Mouse (Mus musculus) brown adipose tissue, adult 24 weeks (tissue): Measurements from ENCODE around the gene Fbxo42. TPM values are rescaled to one million over a fixed set of nuclear protein-coding genes. Genes with fewer than 3 reads are reported as not detected.
A peak's percentile ranks its signal among the peaks of the same experiment; 100 is the strongest.

Experiments used
- H3K27ac ChIP-seq: fragments of 200-500 bp; replicated peaks from 2 replicates; pipeline ENCODE4 v1.5.1; 2012; ENCODE audit warnings: low read depth, mild to moderate bottlenecking, low read length
- H3K4me1 ChIP-seq: fragments of 200-500 bp; 2 replicates; pipeline ENCODE4 v1.6.1; 2012; ENCODE audit warnings: low read length, mixed read lengths; ENCODE audit not compliant: control insufficient read depth, insufficient read depth, insufficient read length
- H3K4me3 ChIP-seq: fragments of 200-500 bp; 2 replicates; pipeline ENCODE4 v1.5.1; 2012; ENCODE audit warnings: low read depth, mild to moderate bottlenecking, low read length, moderate library complexity; ENCODE audit not compliant: insufficient read depth
- polyA plus RNA-seq: library from polyadenylated mRNA; stranded (reverse); fragments of >200 nt; gene quantifications from 2 replicates; pipeline ENCODE4 v1.2.4, GENCODE M21; 2012; ENCODE audit not compliant: missing spikeins, insufficient read depth, insufficient read length

Fbxo42 gene
- polyA plus RNA-seq, 1 experiment: 5.3 TPM

DNA sequence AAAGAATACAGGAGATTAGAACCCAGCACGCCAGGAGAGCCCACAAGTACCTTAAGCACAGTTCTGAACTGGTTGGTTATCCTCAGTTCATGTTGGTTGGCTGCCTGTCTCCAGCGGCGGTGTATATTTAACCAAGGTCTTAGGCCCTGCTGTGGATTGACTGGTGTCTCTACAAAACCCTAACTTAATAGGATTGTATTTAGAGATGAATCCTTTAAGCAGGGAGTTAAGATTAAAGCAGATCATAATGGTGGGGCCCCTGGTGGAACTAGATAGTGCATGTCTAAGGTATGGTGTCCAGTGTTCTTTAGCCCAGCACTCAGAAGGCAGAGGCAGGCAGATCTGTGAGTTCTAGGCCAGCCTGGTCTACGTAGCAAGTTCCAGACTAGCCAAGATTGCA, 63.9 kb downstream of the Fbxo42 start:
- Histone ChIP-seq H3K27ac (no peak overlapping the region), H3K4me1 (peaks cover 4% of the 10 kb centered on the region; the same call in 1 of the 2 replicates), H3K4me3 (no peak overlapping the region)

- Histone ChIP-seq H3K27ac (no peak overlapping the region), H3K4me3 (no peak overlapping the region; the same call in 1 of the 2 replicates), H3K4me1 (peaks cover 4% of the 10 kb centered on the region; the same call in 1 of the 2 replicates)
Measured at GRCm38 (mm10) chr4:141212892-141213291, 65.2 kb downstream of the Fbxo42 start.

GRCm38 (mm10) chr4:141213342-141213741, 65.6 kb downstream of the Fbxo42 start:
- no peak overlapping the region for H3K27ac ChIP-seq
- peaks cover 4% of the 10 kb centered on the region; the same call in 1 of the 2 replicates for H3K4me1 ChIP-seq
- peak overlapping the region; percentile 31; the same call in 1 of the 2 replicates for H3K4me3 ChIP-seq

GRCm38 (mm10) chr4:141213770-141214336, 66.1 kb downstream of the Fbxo42 start, which contains the start of gene Rsg1:
Gene Rsg1 (plus strand): TSS chr4:141213956.
- Histone ChIP-seq H3K4me3 (peak within 1 kb of the TSS; percentile 69), H3K4me1 (peaks cover 4% of the 10 kb centered on the region; the same call in 1 of the 2 replicates), H3K27ac (no peak within 1 kb of the TSS)

- H3K4me3 ChIP-seq: peak overlapping the region; percentile 69
- H3K4me1 ChIP-seq: peaks cover 4% of the 10 kb centered on the region; the same call in 1 of the 2 replicates
- H3K27ac ChIP-seq: no peak overlapping the region
Measured at GRCm38 (mm10) chr4:141214337-141214851, 66.7 kb downstream of the Fbxo42 start.

GRCm38 (mm10) chr4:141219583-141220213, 72.0 kb downstream of the Fbxo42 start:
- Histone ChIP-seq H3K27ac (no peak overlapping the region), H3K4me3 (no peak overlapping the region), H3K4me1 (no peaks in the 10 kb centered on the region)

DNA sequence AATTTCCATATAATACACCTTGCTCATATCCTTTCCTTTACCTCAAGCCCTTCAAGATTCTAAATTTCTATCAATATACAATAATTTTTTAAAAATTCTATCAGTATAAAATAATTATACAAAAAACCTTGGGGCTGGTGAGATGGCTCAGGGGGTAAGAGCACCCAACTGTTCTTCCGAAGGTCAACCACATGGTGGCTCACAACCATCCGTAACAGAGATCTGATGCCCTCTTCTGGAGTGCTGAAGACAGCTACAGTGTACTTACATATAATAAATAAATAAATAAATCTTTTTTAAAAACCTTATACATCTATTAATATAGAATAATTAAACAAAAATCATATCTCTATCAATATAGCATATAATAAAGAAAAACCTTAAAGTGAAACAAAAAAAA, 74.1 kb downstream of the Fbxo42 start:
- H3K4me3 ChIP-seq: no peak overlapping the region
- no peaks in the 10 kb centered on the region for H3K4me1 ChIP-seq
- no peak overlapping the region for H3K27ac ChIP-seq

GRCm38 (mm10) chr4:141222752-141223151, 75.0 kb downstream of the Fbxo42 start:
- Histone ChIP-seq H3K27ac (no peak overlapping the region), H3K4me3 (no peak overlapping the region), H3K4me1 (no peaks in the 10 kb centered on the region)

DNA sequence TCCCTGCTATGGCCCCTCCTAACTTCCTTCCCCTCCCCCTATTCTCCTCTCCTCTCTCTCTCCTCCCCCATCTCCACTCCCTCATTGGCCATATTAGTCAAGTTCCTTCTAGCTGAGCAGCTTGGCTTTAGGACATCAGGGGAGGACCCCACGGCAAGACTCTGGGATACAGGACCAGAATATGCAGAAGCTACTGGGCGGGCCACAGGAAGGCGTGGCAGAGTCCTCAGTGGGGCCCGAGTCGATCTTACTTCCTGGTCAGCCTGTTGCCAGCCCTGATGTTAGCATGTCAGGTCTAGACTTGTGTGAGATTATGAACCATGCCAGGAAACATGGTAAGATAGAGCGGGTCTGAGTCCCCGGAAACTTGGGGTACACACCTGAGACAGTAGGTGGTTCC, 81.0 kb downstream of the Fbxo42 start:
- Histone ChIP-seq H3K27ac (no peak overlapping the region), H3K4me1 (no peaks in the 10 kb centered on the region), H3K4me3 (no peak overlapping the region)

DNA sequence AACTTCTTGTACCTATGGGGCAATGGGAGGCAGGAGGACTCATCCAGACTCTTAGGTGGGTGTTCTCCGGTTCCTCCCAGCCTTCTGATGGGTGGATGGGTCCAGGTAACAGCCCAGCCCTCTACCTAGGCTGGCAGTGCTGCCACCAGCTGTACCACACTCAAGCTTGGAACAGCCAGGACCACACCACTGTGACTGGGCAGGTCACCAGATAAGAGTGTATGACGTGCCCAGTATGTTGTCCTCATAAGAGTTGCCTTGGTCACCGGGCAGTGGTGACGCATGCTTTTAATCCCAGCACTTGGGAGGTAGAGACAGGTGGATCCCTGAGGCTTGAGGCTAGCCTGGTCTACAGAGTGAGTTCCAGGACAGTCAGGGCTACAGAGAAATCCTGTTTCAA, 85.5 kb downstream of the Fbxo42 start:
- no peak overlapping the region for H3K4me3 ChIP-seq
- H3K4me1 ChIP-seq: no peaks in the 10 kb centered on the region
- H3K27ac ChIP-seq: no peak overlapping the region

GRCm38 (mm10) chr4:141235537-141236111, 87.9 kb downstream of the Fbxo42 start:
- peaks cover 11% of the 10 kb centered on the region for H3K4me1 ChIP-seq
- no peak overlapping the region for H3K27ac ChIP-seq
- H3K4me3 ChIP-seq: no peak overlapping the region

GRCm38 (mm10) chr4:141236856-141237255, 89.1 kb downstream of the Fbxo42 start:
- no peak overlapping the region for H3K27ac ChIP-seq
- H3K4me3 ChIP-seq: no peak overlapping the region
- peaks cover 15% of the 10 kb centered on the region for H3K4me1 ChIP-seq

GRCm38 (mm10) chr4:141238492-141239387, 91.0 kb downstream of the Fbxo42 start:
- H3K27ac ChIP-seq: no peak overlapping the region

GRCm38 (mm10) chr4:141239388-141240125, 91.8 kb downstream of the Fbxo42 start, which contains the start of gene Arhgef19:
Gene Arhgef19 (plus strand): TSS chr4:141239499.
- H3K4me1 ChIP-seq: peaks cover 19% of the 10 kb centered on the region
- 0 out of 2 replicates have a peak within 1 kb of the TSS, but pooled peaks have one; percentile 43 for H3K27ac ChIP-seq
- peak within 1 kb of the TSS; percentile 40 for H3K4me3 ChIP-seq

More at GRCm38 (mm10) chr4:141238492-141239387, 91.0 kb downstream of the Fbxo42 start:
- H3K4me3 ChIP-seq: peak overlapping the region; percentile 31; the same call in 1 of the 2 replicates
- peaks cover 19% of the 10 kb centered on the region for H3K4me1 ChIP-seq
